Mouse (Mus musculus) layer of hippocampus, postnatal 10 days (tissue): ENCODE measurements at regions not wholly inside any gene's neighbourhood (a gene's known extent, or its start where the extent isn't known, plus 50 kb on each side); places are given as distances from the start of the nearest gene placed in this dataset.
"Not testable (repeated sequence)": the region's sequence is repeated elsewhere in the genome, so short reads cannot be mapped to it uniquely, and the experiment has no call there.

Experiments
- DNase-seq, 2 experiments: peaks; one replicate each; pipeline ENCODE4 v3.0.0; 2021; ENCODE audit warnings: low spot score in 2 of 2

- DNase-seq = peak in 1 of 2 experiments; percentile 24
Observed at GRCm38 (mm10) chr14:18511094-18511493, 179.4 kb upstream of the Ube2e1 start.

- DNase-seq = peak in 1 of 2 experiments; percentile 8
Observed at GRCm38 (mm10) chr14:18508359-18508647, 176.6 kb upstream of the Ube2e1 start.

- DNase-seq = peak in 1 of 2 experiments; percentile 6
Observed at GRCm38 (mm10) chr14:18507582-18508358, 176.1 kb upstream of the Ube2e1 start.

- DNase-seq = peak; percentile 43 to 53
Observed at GRCm38 (mm10) chr14:18506168-18506567, 174.5 kb upstream of the Ube2e1 start.

- DNase-seq = peak; percentile 32 to 44
Observed at GRCm38 (mm10) chr14:18500249-18500832, 168.7 kb upstream of the Ube2e1 start.

GRCm38 (mm10) chr14:18494048-18494447 lies 162.4 kb upstream of the Ube2e1 start:
- DNase-seq = no peak

- no peak for DNase-seq
Observed at GRCm38 (mm10) chr14:18486132-18486800, 154.6 kb upstream of the Ube2e1 start.

GRCm38 (mm10) chr14:18485526-18485925 lies 153.9 kb upstream of the Ube2e1 start:
- DNase-seq = no peak

GRCm38 (mm10) chr14:18476795-18477320 lies 145.2 kb upstream of the Ube2e1 start:
- no peak for DNase-seq

- no peak for DNase-seq
Observed at GRCm38 (mm10) chr14:18468611-18469010, 137.0 kb upstream of the Ube2e1 start.

GRCm38 (mm10) chr14:18466864-18467263 lies 135.2 kb upstream of the Ube2e1 start:
- not testable (repeated sequence) for DNase-seq

GRCm38 (mm10) chr14:18464199-18464598 lies 132.5 kb upstream of the Ube2e1 start:
- DNase-seq = not testable (repeated sequence)

- DNase-seq = no peak
Observed at GRCm38 (mm10) chr14:18463230-18463873, 131.7 kb upstream of the Ube2e1 start.

GRCm38 (mm10) chr14:18462381-18462780 lies 130.7 kb upstream of the Ube2e1 start:
- DNase-seq = no peak

GRCm38 (mm10) chr14:18448666-18449065 lies 117.0 kb upstream of the Ube2e1 start:
- DNase-seq = no peak

GRCm38 (mm10) chr14:18444492-18444891 lies 112.8 kb upstream of the Ube2e1 start:
- no peak for DNase-seq

GRCm38 (mm10) chr14:18428968-18429367 lies 97.3 kb upstream of the Ube2e1 start:
- not testable (repeated sequence) for DNase-seq

GRCm38 (mm10) chr14:18425887-18426286 lies 94.2 kb upstream of the Ube2e1 start:
- DNase-seq = no peak

- DNase-seq = no peak
Observed at GRCm38 (mm10) chr14:18416839-18417238, 85.2 kb upstream of the Ube2e1 start.

- DNase-seq = no peak
Observed at GRCm38 (mm10) chr14:18416319-18416718, 84.7 kb upstream of the Ube2e1 start.

- DNase-seq = no peak
Observed at GRCm38 (mm10) chr14:18398953-18399352, 67.3 kb upstream of the Ube2e1 start.
